Mouse (Mus musculus) c-Kit-positive CD71-positive TER-119-positive erythroid progenitor cells, embryonic 14.5 days (primary cell): ENCODE data around the gene 0610010K14Rik.

Experiments used
- DNase-seq: peaks from one replicate; pipeline ENCODE4 v3.0.0-alpha.2; 2013; ENCODE audit warnings: low spot score

Gene 0610010K14Rik

GRCm38 (mm10) chr11:70215301-70215700, 22.4 kb downstream of the 0610010K14Rik start:
- DNase-seq: no peak

GRCm38 (mm10) chr11:70214856-70215209, 22.9 kb downstream of the 0610010K14Rik start:
- DNase-seq: no peak

DNA sequence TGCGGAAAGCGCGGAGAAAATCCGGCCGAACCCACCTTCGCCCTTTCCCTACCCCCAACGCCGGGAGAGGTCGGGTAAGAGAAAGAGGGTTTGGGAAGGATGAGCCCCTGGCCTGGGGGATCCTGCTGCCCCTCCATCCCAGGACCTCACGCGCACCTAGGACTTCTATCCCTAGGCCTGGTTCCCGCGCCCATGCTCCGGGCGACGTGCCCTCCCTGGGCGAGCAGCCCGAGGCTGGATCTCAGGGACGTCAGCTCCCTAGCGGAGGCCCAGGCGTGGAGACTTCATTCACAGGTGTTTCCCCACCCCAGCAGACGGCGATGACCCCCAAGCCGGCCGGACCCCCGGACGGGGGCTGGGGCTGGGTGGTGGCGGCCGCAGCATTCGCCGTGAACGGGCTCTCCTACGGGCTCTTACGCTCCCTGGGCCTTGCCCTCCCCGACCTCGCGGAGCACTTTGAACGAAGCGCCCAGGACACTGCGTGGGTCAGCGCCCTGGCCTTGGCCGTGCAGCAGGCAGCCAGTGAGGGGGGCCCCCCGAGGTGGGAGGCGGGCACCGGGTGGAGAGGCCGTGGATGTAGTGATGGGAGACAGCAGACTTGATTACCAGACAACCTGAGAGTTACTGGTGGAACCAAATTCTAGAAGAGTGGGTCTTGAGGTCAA, 23.4 kb downstream of the 0610010K14Rik start:
- no peak for DNase-seq

- DNase-seq: no peak
Measured at GRCm38 (mm10) chr11:70213736-70214135, 24.0 kb downstream of the 0610010K14Rik start.

GRCm38 (mm10) chr11:70212896-70213295, 24.8 kb downstream of the 0610010K14Rik start:
- DNase-seq: no peak

DNA sequence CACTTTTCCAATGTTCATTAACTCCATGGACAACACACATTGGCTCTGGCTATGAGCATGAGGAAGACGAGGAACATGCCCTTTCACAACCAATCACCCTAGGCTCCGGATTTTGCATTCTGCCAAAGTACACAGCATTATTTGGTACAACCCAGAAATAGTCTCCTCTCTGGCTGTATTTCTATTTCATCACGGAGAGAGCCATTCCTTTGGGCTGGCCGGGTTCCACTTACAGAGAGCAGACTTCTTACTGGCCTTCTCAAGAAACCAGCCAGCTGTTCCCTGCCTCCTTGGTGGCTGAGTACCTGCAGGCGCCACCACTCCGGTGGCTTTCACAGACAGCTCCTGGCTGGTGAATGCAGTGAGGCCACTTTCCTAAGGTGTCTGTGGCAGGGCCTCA, 25.3 kb downstream of the 0610010K14Rik start, which contains the start of gene Slc16a11:
TSS of gene Slc16a11 (plus strand) at position 330 of the 400 bp plus-strand sequence.
- DNase-seq: no peak

DNA sequence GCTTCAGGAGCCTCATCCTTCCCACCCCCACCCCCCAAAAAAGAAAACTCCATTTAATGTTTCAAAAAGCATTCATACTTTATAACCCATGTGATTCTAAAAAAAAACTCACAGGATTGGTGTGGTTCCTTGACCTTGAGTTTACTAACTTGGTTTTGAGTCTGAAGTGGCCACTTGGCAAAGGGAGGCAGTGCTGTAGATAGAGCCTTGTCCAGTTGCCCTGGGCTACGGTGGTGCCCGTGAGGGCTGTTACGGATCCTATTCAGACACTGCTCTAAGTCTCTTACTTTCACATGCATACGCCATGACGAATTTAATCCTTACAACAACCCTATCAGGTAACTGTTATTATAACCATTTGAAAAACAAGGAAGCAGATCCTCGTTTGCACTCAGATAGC, 25.7 kb downstream of the 0610010K14Rik start:
- DNase-seq: no peak

DNA sequence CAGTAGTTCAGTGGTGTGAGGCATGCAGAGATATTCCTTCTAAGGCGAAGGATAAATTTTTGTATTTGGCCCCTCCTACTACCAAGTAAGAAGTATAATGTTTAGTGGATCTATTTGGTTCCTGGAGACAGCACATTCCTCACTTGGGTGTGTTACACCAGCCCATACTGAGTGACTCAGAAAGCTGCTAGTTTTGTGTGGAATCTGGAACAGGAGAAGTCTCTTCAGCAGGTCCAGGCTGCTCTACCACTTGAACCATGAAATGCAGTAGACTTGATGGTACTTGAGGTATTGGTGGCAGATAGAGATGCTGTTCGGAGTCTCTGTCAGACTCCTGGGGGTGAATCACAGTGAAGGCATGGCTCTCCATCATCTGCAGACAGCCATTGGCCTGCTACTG, 27.0 kb downstream of the 0610010K14Rik start:
- DNase-seq: no peak

DNA sequence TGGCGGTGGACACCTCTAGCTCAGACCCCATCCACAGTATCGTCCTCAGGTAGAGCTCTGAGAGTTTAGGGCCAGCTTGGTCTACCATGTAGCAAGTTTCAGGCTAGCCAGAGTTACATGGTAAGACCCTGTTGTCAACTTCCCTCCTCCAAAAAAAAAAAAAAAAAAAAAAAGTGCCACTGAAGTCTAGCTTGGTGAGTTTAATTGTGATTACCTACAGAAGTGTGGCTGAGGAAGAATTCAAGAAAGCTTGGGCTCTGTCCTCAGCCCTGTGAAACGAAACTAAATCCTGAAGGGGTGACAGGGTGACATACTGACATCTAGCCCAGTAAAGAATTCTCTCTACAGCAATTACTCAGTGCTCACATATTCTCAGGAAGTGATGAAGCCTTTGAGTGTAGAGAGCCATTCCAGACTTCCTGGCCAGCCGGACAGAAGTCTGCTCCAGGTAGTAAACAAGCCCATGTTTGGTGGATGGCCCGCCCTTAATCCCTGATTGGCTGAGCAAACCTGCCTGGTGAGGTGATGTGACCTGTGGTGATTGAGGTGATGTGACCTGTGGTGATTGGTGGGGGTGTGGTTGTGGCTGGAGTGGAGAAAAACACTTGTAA, 28.8 kb downstream of the 0610010K14Rik start:
- no peak for DNase-seq

GRCm38 (mm10) chr11:70207283-70207682, 30.4 kb downstream of the 0610010K14Rik start:
- no peak for DNase-seq

- DNase-seq: no peak
Measured at GRCm38 (mm10) chr11:70206801-70207200, 30.9 kb downstream of the 0610010K14Rik start.

- peak; percentile 68 for DNase-seq
Measured at GRCm38 (mm10) chr11:70201691-70202090, 36.0 kb downstream of the 0610010K14Rik start.

- DNase-seq: no peak
Measured at GRCm38 (mm10) chr11:70200036-70200608, 37.6 kb downstream of the 0610010K14Rik start.

DNA sequence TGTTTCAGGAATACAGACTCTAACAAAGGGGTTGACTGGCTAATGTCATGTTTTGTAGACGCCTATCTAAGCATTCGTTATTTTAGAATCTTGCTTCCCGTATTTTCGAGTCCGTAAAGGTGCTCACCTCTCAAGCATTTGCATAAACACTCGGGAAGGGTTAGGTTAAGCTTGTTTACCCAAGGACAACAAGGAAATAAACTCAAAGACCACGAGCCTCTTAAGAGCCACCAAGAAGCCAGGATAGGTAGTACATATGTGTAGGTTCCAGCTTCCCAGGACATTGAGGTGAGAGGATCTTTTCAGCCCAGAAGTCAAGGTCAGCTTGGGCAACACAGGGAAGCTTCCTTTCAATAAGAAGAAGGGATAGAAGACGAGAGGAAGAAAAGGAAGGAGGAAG, 38.6 kb downstream of the 0610010K14Rik start:
- DNase-seq: no peak

DNA sequence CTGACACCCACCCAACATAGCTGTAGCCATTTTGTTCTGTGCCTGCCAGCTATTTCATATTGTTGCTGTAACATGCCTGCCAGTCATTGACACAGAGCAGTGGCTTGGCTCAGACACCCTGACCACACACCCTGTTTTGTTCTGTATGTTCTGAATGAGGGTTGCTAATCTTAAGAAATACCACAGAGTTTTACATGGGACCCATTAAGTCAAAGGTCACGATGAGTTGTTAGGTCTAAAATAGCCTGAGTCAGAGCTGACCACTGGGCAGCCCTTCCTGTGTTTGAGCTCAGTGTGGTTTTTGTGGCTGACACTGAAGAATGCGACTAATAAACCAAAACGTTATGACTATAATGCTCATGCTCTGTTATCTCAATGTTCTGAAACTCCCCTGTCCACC, 39.4 kb downstream of the 0610010K14Rik start:
- DNase-seq: no peak

DNA sequence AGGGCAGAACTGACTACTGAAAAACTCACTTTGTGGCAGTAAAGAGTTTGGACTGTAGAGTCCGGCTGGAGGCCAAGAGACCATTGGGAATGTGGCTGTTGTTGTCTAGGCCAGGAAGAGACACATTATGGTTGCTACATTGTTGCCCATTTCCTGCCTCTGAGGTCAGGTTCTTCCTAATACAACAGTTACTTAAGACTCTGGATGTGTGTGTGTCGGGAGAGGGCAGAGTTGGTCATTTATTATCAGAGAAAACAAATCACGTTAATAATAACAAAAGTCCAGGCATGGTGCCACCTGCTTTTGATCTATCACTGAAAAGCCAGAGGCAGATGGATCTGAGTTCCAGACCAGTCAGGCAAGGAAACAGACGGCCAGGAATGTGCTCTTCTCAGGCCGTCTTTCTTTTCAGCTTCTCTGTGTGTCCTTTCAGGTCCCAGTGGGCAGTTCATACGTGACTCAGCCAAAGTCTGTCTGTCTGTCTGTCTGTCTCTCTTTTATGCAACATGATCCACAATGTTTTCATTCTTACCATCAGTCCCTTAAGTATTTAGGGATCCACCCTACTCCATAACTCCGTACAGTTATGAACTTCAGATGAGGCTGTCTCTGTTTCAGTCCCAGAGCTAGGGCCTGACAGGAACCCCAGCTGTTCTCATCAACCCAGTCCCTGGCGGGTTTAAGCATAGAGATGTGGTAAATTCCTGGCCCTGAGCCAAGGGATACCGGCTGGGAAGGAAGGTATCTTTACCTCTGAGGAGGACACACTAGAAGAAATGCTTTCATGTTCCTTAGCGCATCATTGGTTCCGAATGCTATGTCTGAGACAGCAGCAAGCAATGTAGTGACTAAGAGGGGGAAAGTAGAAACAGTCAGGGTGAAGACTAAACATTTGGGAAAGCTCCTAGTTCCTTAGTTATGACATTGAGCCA, 44.1 kb downstream of the 0610010K14Rik start:
- DNase-seq: no peak

DNA sequence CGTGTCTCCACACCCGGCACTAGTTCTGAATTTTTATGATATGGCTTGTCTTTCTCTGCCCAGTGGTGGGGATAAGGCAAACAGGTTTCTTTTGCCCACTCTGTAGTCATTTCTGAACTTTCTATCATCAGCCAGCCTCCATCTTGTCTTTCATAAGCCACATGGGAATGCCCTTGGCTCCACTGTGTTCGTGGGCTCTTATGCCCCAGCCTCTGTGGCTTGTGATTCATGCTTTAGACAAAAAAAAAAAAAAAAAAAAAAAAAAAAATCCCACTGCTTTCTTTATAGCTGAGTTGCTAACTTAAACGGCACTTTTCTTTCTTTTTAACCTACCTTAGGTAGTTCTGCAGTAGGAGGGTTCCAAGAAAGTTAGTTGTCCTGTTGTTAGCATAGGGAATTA, 45.6 kb downstream of the 0610010K14Rik start:
- no peak for DNase-seq

- no peak for DNase-seq
Measured at GRCm38 (mm10) chr11:70191188-70191587, 46.5 kb downstream of the 0610010K14Rik start.

- DNase-seq: no peak
Measured at GRCm38 (mm10) chr11:70189319-70190134, 48.2 kb downstream of the 0610010K14Rik start.
